Mouse (Mus musculus): ENCODE measurements around the gene Ocel1. TPM values are rescaled to one million over a fixed set of nuclear protein-coding genes. Genes with fewer than 3 reads are reported as not detected.

Ocel1 gene
- polyA plus RNA-seq, 1 experiment from 2014 or later = 7.4 TPM

GRCm38 (mm10) chr8:71381421-71381970, 10.4 kb downstream of the Ocel1 start, which contains the start of gene Nr2f6:
Gene Nr2f6, minus strand, starts transcription at chr8:71381960.
- Histone ChIP-seq H3K4me1 (replicated peaks) (peaks cover 48% of the 10 kb centered on the region), H3K36me3 (0 out of 2 replicates have a peak, but pooled peaks cover 4% of the 10 kb centered on the region), H3K27ac (replicated peaks) (peak within 1 kb of the TSS; percentile 82), H3K27me3 (no peaks in the 10 kb centered on the region), H3K4me2 (peak within 1 kb of the TSS; percentile 100), H3K4me3 (peak within 1 kb of the TSS; percentile 83), H3K9ac (peak within 1 kb of the TSS; percentile 74), H3K9me3 (no peaks in the 10 kb centered on the region)
- WGBS = under 1% methylated on average over 75 of the region's 89 CpGs
- ATAC-seq (ENCODE audit: low FRiP score, low read depth) = peak; percentile 71

GRCm38 (mm10) chr8:71381971-71382961, 11.2 kb downstream of the Ocel1 start:
- Histone ChIP-seq H3K27ac (replicated peaks) (peak overlapping the region; percentile 82), H3K4me3 (peak overlapping the region; percentile 83), H3K9me3 (no peaks in the 10 kb centered on the region), H3K9ac (peak overlapping the region; percentile 74), H3K4me1 (replicated peaks) (peaks cover 42% of the 10 kb centered on the region), H3K36me3 (0 out of 2 replicates have a peak, but pooled peaks cover 4% of the 10 kb centered on the region), H3K27me3 (no peaks in the 10 kb centered on the region), H3K4me2 (peak overlapping the region; percentile 100)
- ATAC-seq (ENCODE audit: low FRiP score, low read depth) = peak; percentile 88
- 2% methylated on average over 41 of the region's 80 CpGs for WGBS

- H3K36me3 ChIP-seq = no peaks in the 10 kb centered on the region
These were observed 12.3 kb downstream of the Ocel1 start for GRCm38 (mm10) chr8:71383396-71383795.

GRCm38 (mm10) chr8:71383860-71384259, 12.8 kb downstream of the Ocel1 start:
- Histone ChIP-seq H3K27me3 (no peaks in the 10 kb centered on the region), H3K36me3 (no peaks in the 10 kb centered on the region), H3K27ac (replicated peaks) (no peak overlapping the region), H3K4me2 (no peak overlapping the region), H3K9me3 (no peaks in the 10 kb centered on the region), H3K9ac (no peak overlapping the region), H3K4me1 (replicated peaks) (peaks cover 34% of the 10 kb centered on the region), H3K4me3 (no peak overlapping the region)
- no peak for ATAC-seq (ENCODE audit: low FRiP score, low read depth)
- WGBS = 55% methylated on average over 3 of the region's 3 CpGs

More at GRCm38 (mm10) chr8:71383396-71383795, 12.3 kb downstream of the Ocel1 start:
- Histone ChIP-seq H3K4me2 (no peak overlapping the region), H3K4me3 (no peak overlapping the region), H3K27ac (replicated peaks) (no peak overlapping the region), H3K4me1 (replicated peaks) (peaks cover 38% of the 10 kb centered on the region), H3K9me3 (no peaks in the 10 kb centered on the region), H3K27me3 (no peaks in the 10 kb centered on the region), H3K9ac (no peak overlapping the region)
- WGBS = 12% methylated on average over 12 of the region's 12 CpGs
- ATAC-seq (ENCODE audit: low FRiP score, low read depth) = no peak

- WGBS = 72% methylated on average over 12 of the region's 12 CpGs
- H3K9me3 ChIP-seq = no peaks in the 10 kb centered on the region
- H3K4me3 ChIP-seq = no peak overlapping the region
- no peak overlapping the region for H3K4me2 ChIP-seq
- no peak overlapping the region for H3K9ac ChIP-seq
- no peaks in the 10 kb centered on the region for H3K36me3 ChIP-seq
- no peaks in the 10 kb centered on the region for H3K27me3 ChIP-seq
- no peak overlapping the region for H3K27ac ChIP-seq (replicated peaks)
- ATAC-seq (ENCODE audit: low FRiP score, low read depth) = no peak
- peaks cover 19% of the 10 kb centered on the region for H3K4me1 ChIP-seq (replicated peaks)
These were observed 14.2 kb downstream of the Ocel1 start for GRCm38 (mm10) chr8:71385212-71385835.

- no peaks in the 10 kb centered on the region for H3K9me3 ChIP-seq
- ATAC-seq (ENCODE audit: low FRiP score, low read depth) = no peak
- H3K9ac ChIP-seq = no peak overlapping the region
- no peaks in the 10 kb centered on the region for H3K4me1 ChIP-seq (replicated peaks)
- no peak overlapping the region for H3K4me3 ChIP-seq
- 85% methylated on average over 1 of the region's 1 CpGs for WGBS
- no peaks in the 10 kb centered on the region for H3K27me3 ChIP-seq
- H3K36me3 ChIP-seq = no peaks in the 10 kb centered on the region
- H3K27ac ChIP-seq (replicated peaks) = no peak overlapping the region
- H3K4me2 ChIP-seq = no peak overlapping the region
These were observed 17.2 kb downstream of the Ocel1 start for GRCm38 (mm10) chr8:71388267-71388666.

GRCm38 (mm10) chr8:71391696-71392095, 20.6 kb downstream of the Ocel1 start:
- no peak overlapping the region for H3K4me2 ChIP-seq
- peaks cover 4% of the 10 kb centered on the region; the same call in 1 of the 2 replicates for H3K4me1 ChIP-seq (replicated peaks)
- H3K9ac ChIP-seq = no peak overlapping the region
- no peak for ATAC-seq (ENCODE audit: low FRiP score, low read depth)
- no peak overlapping the region for H3K27ac ChIP-seq (replicated peaks)
- 91% methylated on average over 2 of the region's 2 CpGs for WGBS
- H3K9me3 ChIP-seq = no peaks in the 10 kb centered on the region
- no peaks in the 10 kb centered on the region for H3K27me3 ChIP-seq
- H3K36me3 ChIP-seq = no peaks in the 10 kb centered on the region
- H3K4me3 ChIP-seq = no peak overlapping the region

GRCm38 (mm10) chr8:71392391-71392790, 21.3 kb downstream of the Ocel1 start:
- Histone ChIP-seq H3K4me1 (replicated peaks) (peaks cover 8% of the 10 kb centered on the region), H3K9me3 (no peaks in the 10 kb centered on the region), H3K4me2 (no peak overlapping the region), H3K36me3 (no peaks in the 10 kb centered on the region), H3K27me3 (no peaks in the 10 kb centered on the region), H3K4me3 (no peak overlapping the region), H3K27ac (replicated peaks) (no peak overlapping the region), H3K9ac (no peak overlapping the region)
- no peak for ATAC-seq (ENCODE audit: low FRiP score, low read depth)
- 80% methylated on average over 5 of the region's 5 CpGs for WGBS

GRCm38 (mm10) chr8:71392871-71393270, 21.8 kb downstream of the Ocel1 start:
- no peak for ATAC-seq (ENCODE audit: low FRiP score, low read depth)
- Histone ChIP-seq H3K27me3 (no peaks in the 10 kb centered on the region), H3K27ac (replicated peaks) (no peak overlapping the region), H3K4me1 (replicated peaks) (peaks cover 13% of the 10 kb centered on the region), H3K4me2 (no peak overlapping the region), H3K4me3 (no peak overlapping the region), H3K9ac (no peak overlapping the region), H3K9me3 (no peaks in the 10 kb centered on the region), H3K36me3 (no peaks in the 10 kb centered on the region)
- WGBS = 17% methylated on average over 3 of the region's 3 CpGs

- Histone ChIP-seq H3K9ac (no peak overlapping the region), H3K27me3 (no peaks in the 10 kb centered on the region), H3K4me2 (peak overlapping the region; percentile 18; the same call in 1 of the 2 replicates), H3K4me1 (replicated peaks) (peaks cover 13% of the 10 kb centered on the region), H3K27ac (replicated peaks) (no peak overlapping the region), H3K4me3 (no peak overlapping the region), H3K9me3 (no peaks in the 10 kb centered on the region), H3K36me3 (peaks cover 3% of the 10 kb centered on the region; the same call in 1 of the 2 replicates)
- ATAC-seq (ENCODE audit: low FRiP score, low read depth) = no peak
- 82% methylated on average over 7 of the region's 7 CpGs for WGBS
These were observed 23.4 kb downstream of the Ocel1 start for GRCm38 (mm10) chr8:71394481-71394880.

- 85% methylated on average over 10 of the region's 10 CpGs for WGBS
- H3K27ac ChIP-seq (replicated peaks) = no peak overlapping the region; the same call in 1 of the 2 replicates
- no peak overlapping the region for H3K4me3 ChIP-seq
- no peaks in the 10 kb centered on the region for H3K27me3 ChIP-seq
- peaks cover 13% of the 10 kb centered on the region for H3K4me1 ChIP-seq (replicated peaks)
- no peaks in the 10 kb centered on the region for H3K9me3 ChIP-seq
- no peak overlapping the region for H3K4me2 ChIP-seq
- ATAC-seq (ENCODE audit: low FRiP score, low read depth) = no peak
- no peak overlapping the region for H3K9ac ChIP-seq
- H3K36me3 ChIP-seq = peaks cover 5% of the 10 kb centered on the region; the same call in 1 of the 2 replicates
These were observed 24.0 kb downstream of the Ocel1 start for GRCm38 (mm10) chr8:71395071-71395470.

All from hindbrain, embryonic 15.5 days (tissue).